Mouse (Mus musculus) CH12.LX (cell line): ENCODE measurements around the gene Rgs3. TPM values are rescaled to one million over a fixed set of nuclear protein-coding genes. Genes with fewer than 3 reads are reported as not detected.

Source experiments
- DNase-seq: peaks from one replicate; pipeline ENCODE4 v3.0.0-alpha.2; 2013; ENCODE audit errors: extremely low read depth
- H3K27ac ChIP-seq: 2 replicates; pipeline ENCODE4 v1.5.1; 2012; ENCODE audit warnings: low read depth, mild to moderate bottlenecking, control low read depth, moderate library complexity; ENCODE audit not compliant: insufficient read depth
- H3K27me3 ChIP-seq: replicated peaks from 2 replicates; pipeline ENCODE3; 2012; ENCODE audit warnings: inconsistent platforms
- H3K36me3 ChIP-seq, 2 experiments: replicated peaks in 1 of 2; 2 replicates each; pipeline versions ENCODE3 to v1.6.1; 2012; ENCODE audit warnings: inconsistent platforms in 1 of 2, low read length in 1 of 2, mild to moderate bottlenecking in 1 of 2, mixed read lengths in 1 of 2, moderate library complexity in 1 of 2; ENCODE audit not compliant: control insufficient read depth in 1 of 2, insufficient read depth in 1 of 2
- H3K4me1 ChIP-seq, 2 experiments: 2 replicates each; pipeline ENCODE4 v1.6.1; 2012; ENCODE audit warnings: inconsistent platforms in 1 of 2, moderate library complexity in 1 of 2; ENCODE audit not compliant: insufficient read depth in 2 of 2, control insufficient read depth in 1 of 2
- H3K4me2 ChIP-seq: 2 replicates; pipeline ENCODE4 v1.6.1; 2012; ENCODE audit warnings: low read depth, mild to moderate bottlenecking, control low read depth; ENCODE audit not compliant: poor library complexity, insufficient read depth, severe bottlenecking
- H3K4me3 ChIP-seq, 3 experiments: fragments of 150-350 bp in 1 of 3; sonication (generic) in 1 of 3; replicated peaks in 1 of 3; 2 replicates each; pipeline versions ENCODE3 to v1.5.1; 2011 to 2012; ENCODE audit warnings: low read depth in 2 of 3, low read length in 2 of 3, mild to moderate bottlenecking in 2 of 3, moderate library complexity in 2 of 3, control low read depth in 1 of 3, improper control_type of control experiment in 1 of 3, inconsistent platforms in 1 of 3, mixed read lengths in 1 of 3; ENCODE audit not compliant: poor library complexity in 1 of 3
- H3K79me2 ChIP-seq: replicated peaks from 2 replicates; pipeline ENCODE4 v1.6.1; 2012; ENCODE audit warnings: mild to moderate bottlenecking, moderate library complexity; ENCODE audit not compliant: control insufficient read depth, poor library complexity, insufficient read depth, severe bottlenecking; ENCODE audit errors: extremely low read depth
- H3K9ac ChIP-seq: 2 replicates; pipeline ENCODE4 v1.6.1; 2012; ENCODE audit warnings: low read depth, mild to moderate bottlenecking, control low read depth, moderate library complexity; ENCODE audit not compliant: insufficient read depth
- H3K9me3 ChIP-seq: replicated peaks from 2 replicates; pipeline ENCODE3; 2012; ENCODE audit warnings: low read length, inconsistent platforms, mixed read lengths
- BHLHE40 ChIP-seq: IDR thresholded peaks from 2 replicates; pipeline ENCODE4 v1.6.1; 2011; ENCODE audit warnings: mild to moderate bottlenecking, low read depth, low read length, improper control_type of control experiment
- CTCF ChIP-seq, 2 experiments: IDR thresholded peaks in 1 of 2; conservative IDR thresholded peaks in 1 of 2; 2 replicates each; pipeline ENCODE4 v1.5.1; 2011 to 2012; ENCODE audit warnings: low read depth in 2 of 2, low read length in 2 of 2, improper control_type of control experiment in 1 of 2, inconsistent platforms in 1 of 2, mild to moderate bottlenecking in 1 of 2, moderate library complexity in 1 of 2
- ELF1 ChIP-seq: IDR thresholded peaks from 2 replicates; pipeline ENCODE4 v1.6.1; 2014; ENCODE audit warnings: low read depth, mild to moderate bottlenecking, inconsistent platforms, low read length, improper control_type of control experiment
- ETS1 ChIP-seq: conservative IDR thresholded peaks from 2 replicates; pipeline ENCODE4 v1.6.1; 2012; ENCODE audit warnings: low read depth, mild to moderate bottlenecking, inconsistent platforms, low read length, improper control_type of control experiment, moderate library complexity
- HCFC1 ChIP-seq: IDR thresholded peaks from 2 replicates; pipeline ENCODE4 v1.6.1; 2012; ENCODE audit warnings: low read depth, mild to moderate bottlenecking, inconsistent platforms, low read length, improper control_type of control experiment
- JUN ChIP-seq: IDR thresholded peaks from 2 replicates; pipeline ENCODE4 v1.6.1; 2011; ENCODE audit warnings: low read depth, mild to moderate bottlenecking, low read length, improper control_type of control experiment, moderate library complexity; ENCODE audit not compliant: insufficient read depth
- MAX ChIP-seq: IDR thresholded peaks from 2 replicates; pipeline ENCODE4 v1.6.1; 2011; ENCODE audit warnings: low read length, improper control_type of control experiment
- NELFE ChIP-seq: IDR thresholded peaks from 2 replicates; pipeline ENCODE4 v1.6.1; 2011; ENCODE audit warnings: low read depth, low read length, improper control_type of control experiment
- RAD21 ChIP-seq: IDR thresholded peaks from 2 replicates; pipeline ENCODE4 v1.6.1; 2011; ENCODE audit warnings: low read depth, mild to moderate bottlenecking, low read length, improper control_type of control experiment, moderate library complexity
- TCF12 ChIP-seq: IDR thresholded peaks from 2 replicates; pipeline ENCODE4 v1.6.1; 2014; ENCODE audit warnings: low read depth, mild to moderate bottlenecking, inconsistent platforms, low read length, improper control_type of control experiment
- USF1 ChIP-seq: IDR thresholded peaks from 2 replicates; pipeline ENCODE4 v1.6.1; 2014; ENCODE audit warnings: low read depth, mild to moderate bottlenecking, inconsistent platforms, low read length, improper control_type of control experiment
- USF2 ChIP-seq: conservative IDR thresholded peaks from 2 replicates; pipeline ENCODE4 v1.6.1; 2011; ENCODE audit warnings: low read depth, low read length, improper control_type of control experiment
- ZNF384 ChIP-seq: IDR thresholded peaks from 2 replicates; pipeline ENCODE4 v1.6.1; 2012; ENCODE audit warnings: low read depth, low read length, improper control_type of control experiment, inconsistent platforms
- dilution Hi-C: fragments of 300-500 bp; cut with MboI; formaldehyde crosslinking; loops from 2 replicates; pipeline ENCODE4 v1.14.3; 2020; ENCODE audit warnings: low sequenced_read_pairs; ENCODE audit not compliant: extremely low pct_unique_long_range_greater_than_20kb, extremely low pct_ligation_motif_present
- in situ Hi-C: fragments of 300-500 bp; cut with MboI; formaldehyde crosslinking; loops from 3 replicates; pipeline ENCODE4 v1.14.3; 2019; ENCODE audit warnings: low sequenced_read_pairs, low pct_ligation_motif_present, low pct_unique_long_range_greater_than_20kb, mixed read lengths
- polyA plus RNA-seq: library from polyadenylated mRNA; unstranded; fragments of >175 nt; gene quantifications from 2 replicates; pipeline ENCODE4 v1.2.1, GENCODE M21; 2012; ENCODE audit warnings: low read depth; ENCODE audit not compliant: insufficient read length
- total RNA-seq, 2 experiments: library from RNA; depleted of rRNA; stranded (reverse); fragments of 300-350 nt in 1 of 2; fragments of >200 nt in 1 of 2; gene quantifications; 2 replicates each; pipeline ENCODE4 v1.2.3; 2012 to 2014

Rgs3 gene
- total and polyA plus RNA-seq, 3 experiments = 3.3 to 6.0 (median 3.5) TPM

DNA sequence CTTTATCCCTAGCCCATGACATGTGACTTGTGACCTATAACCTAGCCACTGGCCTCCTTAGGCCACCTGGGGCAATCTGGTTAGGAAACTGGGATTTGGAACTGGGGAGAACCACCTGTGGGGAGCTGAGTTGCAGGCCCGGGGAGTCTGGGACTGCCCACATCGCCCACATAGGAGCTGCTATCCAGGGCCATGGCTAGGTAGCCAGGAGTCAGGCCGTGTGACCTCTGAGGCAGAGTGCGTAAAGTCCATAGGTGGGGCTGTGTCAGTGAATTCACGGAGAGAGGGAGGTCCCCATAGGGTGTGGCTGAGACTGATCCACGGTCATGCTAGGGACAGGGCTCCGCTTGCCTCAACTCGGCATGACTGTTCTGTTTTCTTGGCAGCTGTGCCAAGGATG, 175.6 kb downstream of the Rgs3 start:
- DNase-seq = no peak
- Histone ChIP-seq H3K4me3 (no peak overlapping the region), H3K36me3 (no peaks in the 10 kb centered on the region), H3K4me1 (peaks cover 27 to 32% of the 10 kb centered on the region in 2 experiments), H3K9me3 (no peaks in the 10 kb centered on the region), H3K27me3 (no peaks in the 10 kb centered on the region), H3K9ac (no peak overlapping the region), H3K27ac (no peak overlapping the region), H3K79me2 (no peaks in the 10 kb centered on the region), H3K4me2 (no peak overlapping the region)
- in situ Hi-C loops = no loop called here
- dilution Hi-C loops = no loop called here
- TF ChIP-seq RAD21 (no peak), HCFC1 (no peak), ETS1 (no peak), MAX (no peak)

DNA sequence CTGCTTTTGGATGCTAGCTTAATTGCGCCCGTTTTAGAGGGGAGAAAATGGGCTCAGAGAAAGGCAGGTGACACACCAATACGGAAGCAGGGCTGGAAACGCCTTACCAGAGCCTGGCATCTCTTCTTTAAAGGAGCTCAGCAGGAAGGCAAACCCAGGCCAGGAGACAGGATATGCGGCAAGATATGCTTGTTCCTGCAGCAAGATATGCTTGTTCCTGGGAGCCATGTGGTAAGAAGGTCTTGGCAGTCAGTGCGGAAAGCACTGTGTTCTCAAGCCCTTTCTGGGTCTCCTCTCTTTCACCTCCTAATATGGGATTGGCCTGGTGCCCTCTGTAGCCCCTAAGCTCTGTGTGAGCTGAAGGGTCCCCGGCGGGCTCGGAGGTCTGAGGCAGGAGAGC, 176.2 kb downstream of the Rgs3 start:
- Histone ChIP-seq H3K4me1 (peaks cover 32 to 33% of the 10 kb centered on the region in 2 experiments), H3K79me2 (no peaks in the 10 kb centered on the region), H3K4me2 (no peak overlapping the region), H3K9me3 (no peaks in the 10 kb centered on the region), H3K36me3 (no peaks in the 10 kb centered on the region), H3K27me3 (no peaks in the 10 kb centered on the region), H3K9ac (no peak overlapping the region), H3K27ac (no peak overlapping the region), H3K4me3 (no peak overlapping the region)
- DNase-seq = no peak
- TF ChIP-seq BHLHE40 = no peak
- TF ChIP-seq USF1 = no peak
- no peak for TF ChIP-seq ELF1
- TF ChIP-seq NELFE = no peak
- no peak for TF ChIP-seq USF2
- no peak for TF ChIP-seq CTCF (conservative IDR thresholded peaks at IDR 0.05 in 1 of 2, IDR thresholded peaks at IDR 0.05 in 1 of 2; ENCODE audit: low read depth in 2 of 2, low read length in 2 of 2)
- no peak for TF ChIP-seq JUN
- TF ChIP-seq ZNF384 = no peak
- in situ Hi-C loops (no loop called here), dilution Hi-C loops (no loop called here)

DNA sequence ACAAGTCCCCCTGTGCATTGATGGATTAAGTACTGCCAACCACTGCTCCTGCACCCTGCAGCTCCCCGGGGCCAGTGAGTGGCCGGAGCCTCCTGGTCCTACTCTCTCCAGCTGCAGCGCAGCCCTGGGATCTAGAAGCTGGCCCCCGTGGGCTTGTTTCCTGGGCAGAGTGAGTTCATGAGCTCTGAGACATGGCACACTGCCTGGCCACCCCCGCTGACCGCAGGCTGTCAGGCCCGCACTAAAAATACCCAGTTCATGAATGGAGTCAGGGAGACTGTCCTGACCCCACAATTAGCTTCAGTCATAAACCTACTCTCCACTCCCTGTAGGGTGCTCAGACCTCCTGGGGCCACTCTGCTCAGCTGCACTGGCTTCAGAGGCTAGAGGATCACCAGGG, 176.8 kb downstream of the Rgs3 start:
- Histone ChIP-seq H3K79me2 (no peaks in the 10 kb centered on the region), H3K4me2 (no peak overlapping the region), H3K4me3 (no peak overlapping the region), H3K27me3 (no peaks in the 10 kb centered on the region)
- no peak for TF ChIP-seq MAX
- no peak for TF ChIP-seq TCF12
- TF ChIP-seq BHLHE40 = no peak
- TF ChIP-seq, all 38 proteins: peak for 0
- Histone ChIP-seq H3K9me3 (no peaks in the 10 kb centered on the region), H3K9ac (no peak overlapping the region), H3K36me3 (no peaks in the 10 kb centered on the region), H3K27ac (no peak overlapping the region), H3K4me1 (peaks cover 26 to 36% of the 10 kb centered on the region in 2 experiments)
- no peak for DNase-seq
- in situ Hi-C loops (no loop called here), dilution Hi-C loops (no loop called here)
